Mouse (Mus musculus) retina, postnatal 1 day (tissue): ENCODE measurements around the gene Hoxa5.
A peak's percentile ranks its signal among the peaks of the same experiment; 100 is the strongest.

Experiments used
- DNase-seq: peaks from one replicate; pipeline ENCODE4 v3.0.0-alpha.2; 2012

The Hoxa5 gene

DNA sequence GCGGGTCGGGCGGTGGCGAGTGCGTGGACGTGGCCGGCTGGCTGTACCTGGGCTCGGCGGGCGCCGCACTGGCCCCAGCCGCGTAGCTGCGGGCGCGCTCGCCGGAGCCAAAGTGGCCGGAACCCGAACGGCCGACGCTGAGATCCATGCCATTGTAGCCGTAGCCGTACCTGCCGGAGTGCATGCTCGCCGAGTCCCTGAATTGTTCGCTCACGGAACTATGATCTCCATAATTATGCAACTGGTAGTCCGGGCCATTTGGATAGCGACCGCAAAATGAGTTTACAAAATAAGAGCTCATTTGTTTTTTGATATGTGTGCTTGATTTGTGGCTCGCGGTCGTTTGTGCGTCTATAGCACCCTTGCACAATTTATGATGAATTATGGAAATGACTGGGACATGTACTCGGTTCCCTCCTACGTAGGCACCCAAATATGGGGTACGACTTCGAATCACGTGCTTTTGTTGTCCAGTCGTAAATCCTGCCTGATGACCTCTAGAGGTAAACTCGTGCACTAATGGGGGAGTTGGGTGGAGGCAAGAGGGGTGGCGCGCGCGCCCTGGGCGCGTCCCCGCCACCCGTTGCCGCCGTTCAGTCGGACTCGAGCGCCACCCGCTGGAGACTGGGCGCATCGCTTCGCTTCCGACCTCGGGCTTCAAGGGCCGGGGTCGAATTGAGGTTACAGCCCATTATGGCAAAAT, at the start of gene Hoxa5:
Gene Hoxa5 (minus strand): TSS at position 538 of the 703 bp plus-strand sequence.
- no peak for DNase-seq

GRCm38 (mm10) chr6:52253511-52254500, 49.4 kb upstream of the Hoxa5 start:
- peak; percentile 53 for DNase-seq

DNA sequence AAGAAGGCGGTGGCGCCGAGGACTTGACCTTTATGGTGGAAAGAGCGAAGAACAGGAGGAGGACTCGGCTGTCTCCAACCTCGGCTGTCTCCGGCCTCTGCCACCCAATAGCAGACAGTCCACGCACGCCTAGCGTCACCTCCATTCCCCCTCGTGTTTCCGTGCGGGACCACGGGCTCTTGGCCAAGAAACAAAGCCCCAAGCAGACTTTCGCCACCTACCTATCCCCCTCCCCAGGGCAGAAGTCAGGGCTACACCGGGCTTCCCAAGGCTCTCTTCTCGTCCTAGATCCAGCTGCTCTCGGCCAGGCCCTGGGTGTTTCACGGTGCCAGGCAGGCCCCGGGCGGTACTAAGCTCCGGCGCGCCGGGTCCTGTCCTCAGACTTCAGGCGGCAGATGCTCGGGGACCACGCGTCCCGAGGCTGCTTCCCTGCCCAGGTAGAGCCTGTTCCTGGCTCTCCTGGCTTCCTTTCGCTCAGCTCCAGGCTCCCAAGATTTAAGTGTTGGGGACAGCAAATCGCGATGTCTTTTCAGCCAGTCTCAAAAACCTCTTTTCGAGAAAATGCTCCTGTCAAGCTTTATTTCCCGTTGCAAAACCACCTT, 48.5 kb upstream of the Hoxa5 start:
- peak; percentile 49 for DNase-seq

GRCm38 (mm10) chr6:52252016-52252774, 47.8 kb upstream of the Hoxa5 start:
- peak; percentile 36 for DNase-seq

GRCm38 (mm10) chr6:52251177-52251879, 46.9 kb upstream of the Hoxa5 start:
- DNase-seq: no peak

DNA sequence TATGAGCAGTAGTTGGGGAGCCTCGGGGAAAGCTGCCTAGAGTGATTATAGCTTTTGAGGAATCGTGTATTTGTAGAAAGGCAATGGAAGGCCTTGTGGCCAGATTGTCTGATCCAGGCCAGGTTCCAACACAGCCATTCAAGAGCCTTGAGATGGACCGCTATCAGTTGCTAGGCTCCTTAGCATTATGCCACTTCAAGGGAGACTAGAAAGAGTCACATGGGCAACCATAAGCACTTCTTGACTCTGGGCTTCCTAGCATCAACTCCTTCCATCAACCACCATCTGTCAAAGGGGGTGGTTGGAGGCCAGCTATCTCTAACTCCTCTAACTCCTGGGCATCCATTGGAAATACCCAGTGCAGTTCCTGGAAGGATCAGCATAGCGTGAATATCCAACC, 45.4 kb upstream of the Hoxa5 start:
- no peak for DNase-seq

DNA sequence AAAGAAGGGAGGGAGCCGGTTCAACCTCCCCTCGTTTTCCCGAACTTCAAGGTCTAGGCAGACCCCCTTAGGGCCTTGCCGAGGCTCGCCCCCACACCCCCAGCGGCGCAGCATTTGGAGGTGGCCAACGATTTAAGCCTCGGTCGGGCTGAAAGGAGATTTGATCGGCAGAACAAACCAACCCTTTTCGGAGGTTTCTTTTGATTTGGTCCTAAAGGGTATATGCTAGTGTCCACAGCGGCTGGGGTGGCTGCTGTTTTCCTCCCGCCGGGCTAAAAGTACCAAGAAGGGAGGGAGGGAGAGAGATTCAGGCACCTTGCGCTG, 45.0 kb upstream of the Hoxa5 start:
- no peak for DNase-seq

GRCm38 (mm10) chr6:52248638-52249414, 44.4 kb upstream of the Hoxa5 start:
- no peak for DNase-seq

DNA sequence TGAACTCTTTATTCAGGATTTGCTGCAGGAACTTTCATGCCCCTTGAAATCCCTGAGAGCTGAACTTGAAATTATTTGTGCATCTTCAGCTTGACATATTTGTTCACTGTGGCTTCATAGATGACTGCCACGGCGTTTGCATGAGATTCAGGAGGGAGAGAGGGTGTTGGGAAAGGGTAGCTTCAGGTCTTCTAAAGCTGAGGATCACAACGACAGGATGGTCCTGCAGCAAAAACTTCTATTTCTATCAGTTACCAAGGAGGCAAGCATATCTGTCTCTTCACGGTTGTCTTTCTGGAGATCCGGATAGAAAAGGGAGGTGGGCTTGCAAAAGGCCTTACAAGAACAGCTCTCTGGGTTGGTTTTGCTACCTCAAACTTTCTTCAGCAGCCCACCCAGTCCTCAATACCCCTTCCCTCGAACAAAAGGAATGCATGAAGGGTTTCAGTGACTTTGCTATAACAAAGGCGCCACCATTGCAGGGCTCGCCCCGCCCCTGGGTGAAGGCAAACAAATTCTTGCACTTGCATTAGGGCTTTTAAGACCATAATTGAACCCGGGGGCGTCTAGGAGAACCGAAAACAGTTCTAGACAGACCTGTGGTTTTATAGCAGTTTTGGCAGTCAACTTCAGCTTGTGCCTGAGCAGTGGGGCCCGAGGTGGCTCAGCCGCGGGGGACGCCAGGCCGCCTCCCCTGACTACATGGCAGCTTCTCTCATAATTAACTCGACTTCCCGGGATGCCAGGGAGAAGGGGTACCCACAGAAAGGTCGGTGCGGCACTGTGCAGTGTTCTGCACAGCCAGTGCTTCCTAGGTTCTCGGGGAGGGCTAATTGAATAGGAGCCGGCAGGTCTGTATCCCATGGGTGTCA, 43.6 kb upstream of the Hoxa5 start:
- DNase-seq: no peak

DNA sequence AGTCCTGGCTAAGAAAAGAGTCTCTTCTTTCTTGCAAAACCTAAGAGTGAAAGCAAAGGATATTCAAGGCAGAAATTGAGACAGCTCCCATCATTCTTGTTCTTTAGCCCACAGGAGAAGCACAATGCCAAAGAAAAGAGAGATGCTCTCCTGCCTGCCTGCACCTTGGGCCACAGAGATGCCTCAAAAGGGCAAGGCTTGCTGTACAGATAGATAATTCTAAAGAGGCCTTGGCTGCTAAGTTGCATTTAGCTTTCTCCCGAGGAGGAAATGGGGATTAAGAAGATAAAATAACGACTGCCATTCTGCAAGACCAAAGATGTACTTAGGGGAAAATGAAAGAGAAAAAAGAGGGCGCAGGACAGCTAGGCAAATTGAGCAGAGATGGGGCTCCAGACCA, 42.5 kb upstream of the Hoxa5 start:
- DNase-seq: no peak

DNA sequence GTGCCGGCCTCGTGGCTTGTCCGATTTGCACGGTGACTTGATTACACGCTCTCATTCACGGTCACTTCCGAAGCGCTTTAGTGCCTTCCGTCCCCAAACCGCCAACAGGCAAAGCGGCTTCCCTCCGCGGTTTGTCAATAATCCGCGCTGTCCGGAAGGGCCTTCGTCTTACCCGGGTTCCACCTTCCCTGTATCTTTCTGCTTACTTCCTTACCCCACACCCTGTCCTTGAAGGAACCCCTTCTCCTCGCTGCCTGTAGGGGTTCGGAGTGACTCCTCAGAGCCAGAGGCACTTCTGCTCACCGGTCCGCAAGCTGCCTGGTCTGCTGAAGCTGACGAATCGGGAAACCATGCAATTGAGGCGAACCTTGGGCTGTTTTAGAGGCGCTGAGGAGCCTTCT, 42.0 kb upstream of the Hoxa5 start:
- DNase-seq: no peak

- no peak for DNase-seq
These were observed 41.4 kb upstream of the Hoxa5 start, which contains the start of gene Hoxa11 for GRCm38 (mm10) chr6:52245757-52246142. Hoxa11 (minus strand) TSS chr6:52245810.

GRCm38 (mm10) chr6:52245040-52245756, 40.8 kb upstream of the Hoxa5 start:
- DNase-seq: no peak

- DNase-seq: no peak
These were observed 40.2 kb upstream of the Hoxa5 start for GRCm38 (mm10) chr6:52244471-52245039.

GRCm38 (mm10) chr6:52243681-52244121, 39.3 kb upstream of the Hoxa5 start:
- no peak for DNase-seq

GRCm38 (mm10) chr6:52242801-52243332, 38.5 kb upstream of the Hoxa5 start:
- no peak for DNase-seq

GRCm38 (mm10) chr6:52241001-52241621, 36.7 kb upstream of the Hoxa5 start:
- DNase-seq: no peak

DNA sequence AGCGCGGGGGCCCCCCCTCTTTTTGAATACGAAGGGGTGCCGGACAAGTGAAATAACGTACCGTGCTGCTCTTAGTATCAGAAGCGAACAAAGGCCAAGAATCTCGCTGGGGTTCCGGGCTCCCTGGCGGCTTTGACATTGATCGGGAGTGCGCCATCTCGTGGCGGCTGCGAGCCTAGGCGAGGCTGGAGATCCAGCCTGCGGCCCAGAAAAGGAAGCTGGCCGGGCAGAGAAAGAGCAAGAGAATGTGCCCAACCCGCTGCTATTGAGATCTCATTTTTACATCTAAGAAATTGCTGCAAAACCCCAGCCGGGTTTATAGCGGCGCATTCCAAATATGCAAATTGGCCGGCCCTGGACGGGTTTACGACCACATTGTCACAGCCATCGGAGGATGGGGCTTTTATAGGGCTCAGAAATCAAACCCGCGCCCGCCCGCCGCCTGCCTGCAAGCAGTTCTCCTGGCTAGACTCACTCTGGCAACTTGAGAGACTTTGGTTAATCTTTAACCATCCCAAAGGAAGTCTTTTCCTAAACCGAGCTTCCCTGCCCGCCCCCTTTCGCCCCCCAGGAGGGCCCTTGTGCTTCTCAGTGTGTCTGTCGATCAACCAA, 36.1 kb upstream of the Hoxa5 start, which contains the start of gene Hoxa10:
Gene Hoxa10 (minus strand): TSS at position 466 of the 612 bp plus-strand sequence.
- peak; percentile 88 for DNase-seq
